Mouse (Mus musculus) forebrain, embryonic 12.5 days (tissue): ENCODE data around the gene Ppp2ca. TPM values are rescaled to one million over a fixed set of nuclear protein-coding genes. Genes with fewer than 3 reads are reported as not detected.

ENCODE experiments used
- ATAC-seq: fragments of 200-750 bp; cut with Nextera tagmentation; 2 replicates; pipeline ENCODE4 v1.8.0; 2017; ENCODE audit warnings: moderate TSS enrichment; ENCODE audit not compliant: low FRiP score
- H3K27ac ChIP-seq: fragments of 300-500 bp; sonication (generic); 2 replicates; pipeline ENCODE4 v1.5.1; 2016; ENCODE audit warnings: mild to moderate bottlenecking
- H3K27me3 ChIP-seq: fragments of 300-500 bp; sonication (generic); 2 replicates; pipeline ENCODE4 v1.6.1; 2016; ENCODE audit warnings: mild to moderate bottlenecking
- H3K36me3 ChIP-seq: fragments of 300-500 bp; sonication (generic); replicated peaks from 2 replicates; pipeline ENCODE4 v1.6.1; 2016; ENCODE audit warnings: mild to moderate bottlenecking
- H3K4me1 ChIP-seq: fragments of 300-500 bp; sonication (generic); 2 replicates; pipeline ENCODE4 v1.6.1; 2016
- H3K4me2 ChIP-seq: fragments of 300-500 bp; sonication (generic); 2 replicates; pipeline ENCODE4 v1.6.1; 2016; ENCODE audit warnings: mild to moderate bottlenecking, moderate library complexity
- H3K4me3 ChIP-seq: fragments of 300-500 bp; sonication (generic); replicated peaks from 2 replicates; pipeline ENCODE4 v1.5.1; 2016; ENCODE audit warnings: mild to moderate bottlenecking
- H3K9ac ChIP-seq: fragments of 300-500 bp; sonication (generic); 2 replicates; pipeline ENCODE4 v1.6.1; 2016; ENCODE audit warnings: mild to moderate bottlenecking
- H3K9me3 ChIP-seq: fragments of 300-500 bp; sonication (generic); 2 replicates; pipeline ENCODE4 v1.6.1; 2016
- WGBS: fragments of 180-500 bp; shearing (Covaris S2); methylation state at CpG from one replicate; pipeline ENCODE4 v1.1.7; 2016; 5-methylcytosine and 5-hydroxymethylcytosine counted together
- microRNA-seq: library from miRNA; unstranded; fragments of <30 nt; microRNA quantifications from one replicate; pipeline ENCODE4, GENCODE M21; 2017
- polyA plus RNA-seq: library from polyadenylated mRNA; unstranded; fragments of >200 nt; fragmentation: Nextera tagmentation; extraction: Ambion mirVana; gene quantifications from 2 replicates; pipeline ENCODE4 v1.2.1, GENCODE M21; 2016

Ppp2ca gene
- polyA plus RNA-seq, 1 experiment from 2014 or later: 125 TPM

GRCm38 (mm10) chr11:52168461-52168860, 70.0 kb downstream of the Ppp2ca start:
- WGBS: 18% methylated on average over 12 of the region's 12 CpGs
- no peaks in the 10 kb centered on the region for H3K9me3 ChIP-seq
- no peak overlapping the region for H3K27ac ChIP-seq
- no peaks in the 10 kb centered on the region for H3K36me3 ChIP-seq
- H3K4me3 ChIP-seq: peak overlapping the region; percentile 44
- H3K4me1 ChIP-seq: no peaks in the 10 kb centered on the region; the same call in 1 of the 2 replicates
- peaks cover 66% of the 10 kb centered on the region for H3K27me3 ChIP-seq
- peak overlapping the region; percentile 65 for H3K4me2 ChIP-seq
- H3K9ac ChIP-seq: no peak overlapping the region
- ATAC-seq: no peak

Small RNA genes within 50 kb of the gene (microRNA-seq; reads per million reads assigned to microRNA genes)
- not detected for gene Gm24157
- 35.7 reads per million, percentile 40 among the genes with 10 or more reads in this experiment for gene Mir3061

Other genes starting within 250 kb of the Ppp2ca start
- gene Jade2, start 241.0 kb upstream of the Ppp2ca start, polyA plus RNA-seq: 0.49 and 0.65 TPM in 2 replicates
- 114 and 122 TPM in 2 replicates for gene Cdkn2aipnl, start 131.0 kb upstream of the Ppp2ca start, polyA plus RNA-seq
- gene Ube2b, start 97.9 kb upstream of the Ppp2ca start, polyA plus RNA-seq: 241 and 242 TPM in 2 replicates
- gene Cdkl3, start 94.5 kb upstream of the Ppp2ca start, polyA plus RNA-seq: 16.1 and 16.2 TPM in 2 replicates
- gene Olfr1373, start 46.8 kb downstream of the Ppp2ca start, polyA plus RNA-seq: not detected in 2 replicates
- gene Olfr1371, start 115.3 kb downstream of the Ppp2ca start, polyA plus RNA-seq: not detected in 2 replicates
- 958 and 1,041 TPM in 2 replicates for gene Skp1a, start 133.3 kb downstream of the Ppp2ca start, polyA plus RNA-seq
- gene Tcf7, start 184.3 kb downstream of the Ppp2ca start, polyA plus RNA-seq: 5.4 TPM in 2 replicates